Mouse (Mus musculus): Measurements from ENCODE around the gene Slc6a20a. TPM values are rescaled to one million over a fixed set of nuclear protein-coding genes. Genes with fewer than 3 reads are reported as not detected.

The Slc6a20a gene
- polyA plus RNA-seq, 1 experiment from 2014 or later: 3.0 TPM

Other genes with a start within 250 kb of the Slc6a20a start
- 40.9 and 45.3 TPM in 2 replicates for gene Limd1, start 200.2 kb downstream of the Slc6a20a start, polyA plus RNA-seq (2016; fragmentation: Nextera tagmentation; extraction: Ambion mirVana)
- 51.5 and 54.2 TPM in 2 replicates for gene Sacm1l, start 149.1 kb downstream of the Slc6a20a start, polyA plus RNA-seq (2016; fragmentation: Nextera tagmentation; extraction: Ambion mirVana)
- gene Slc6a20b, start 46.3 kb downstream of the Slc6a20a start, polyA plus RNA-seq (2016; fragmentation: Nextera tagmentation; extraction: Ambion mirVana): 0.20 and 0.31 TPM in 2 replicates
- 0.20 and 0.48 TPM in 2 replicates for gene Ccr9, start 446 bp downstream of the Slc6a20a start, polyA plus RNA-seq (2016; fragmentation: Nextera tagmentation; extraction: Ambion mirVana)
- 53.1 and 55.5 TPM in 2 replicates for gene Lztfl1, start 38.8 kb upstream of the Slc6a20a start, polyA plus RNA-seq (2016; fragmentation: Nextera tagmentation; extraction: Ambion mirVana)
- gene Cxcr6, start 127.6 kb upstream of the Slc6a20a start, polyA plus RNA-seq (2016; fragmentation: Nextera tagmentation; extraction: Ambion mirVana): 0.20 and 0.24 TPM in 2 replicates
- 11.2 and 11.6 TPM in 2 replicates for gene Fyco1, start 173.0 kb upstream of the Slc6a20a start, polyA plus RNA-seq (2016; fragmentation: Nextera tagmentation; extraction: Ambion mirVana)
- not detected in 2 replicates for gene Xcr1, start 183.1 kb upstream of the Slc6a20a start, polyA plus RNA-seq (2016; fragmentation: Nextera tagmentation; extraction: Ambion mirVana)